ENCODE assay signal across 10 mouse cellular contexts in genomic region chr17:26650451-26651363, GRCm38 (mm10). TPM values are rescaled to one million over a fixed set of nuclear protein-coding genes. Genes with fewer than 3 reads are reported as not detected.
DNase-seq lines count a peak whose midpoint lies in the region; ATAC-seq and TF ChIP-seq lines count a peak whose summit lies in the region.
"Had no signal": no experiment of that assay in that cellular context is flagged by ENCODE, and none has a peak within 500 bp of the region (broad histone marks: within the 10 kb centered on the region; RNA-seq: fewer than 3 reads in every experiment).

No protein-coding gene starts in this region.

- no peak for TF ChIP-seq POLR2A in limb, embryonic 14.5 days (IDR thresholded peaks at IDR 0.05; ENCODE audit: borderline replicate concordance, extremely low read depth, insufficient read depth, insufficient read length)

- TF ChIP-seq CTCF in liver, embryonic 14.5 days (IDR thresholded peaks at IDR 0.05; ENCODE audit: low read depth) = peak; percentile 16; the same call in 1 of the 2 replicates

- DNase-seq in embryo, embryonic 10.5 days (ENCODE audit: low spot score) = peak; percentile 11
- DNase-seq in embryo, embryonic 9.5 days (ENCODE audit: extremely low spot score) = no peak
- DNase-seq in liver, embryonic 14.5 days (ENCODE audit: low read depth in 3 of 3, low spot score in 3 of 3) = no peak
- DNase-seq in liver, embryonic 11.5 days (ENCODE audit: low spot score) = no peak
- no peak for DNase-seq in embryonic facial prominence, embryonic 10.5 days (ENCODE audit: low spot score)
- peak; percentile 82 for DNase-seq in limb, embryonic 14.5 days (ENCODE audit: low spot score)

- no peak overlapping the region for H3K9ac ChIP-seq in liver, embryonic 14.5 days (replicated peaks)
- no peak overlapping the region for H3K9ac ChIP-seq in liver, embryonic 11.5 days (ENCODE audit: low read depth, low read length)
- H3K9ac ChIP-seq in limb, embryonic 14.5 days (ENCODE audit: low read depth, low read length, severe bottlenecking) = no peak overlapping the region
- H3K9ac ChIP-seq in kidney, embryonic 16.5 days (replicated peaks; ENCODE audit: low read length) = no peak overlapping the region
- H3K9ac ChIP-seq: hindbrain, embryonic 15.5 days had no signal

- WGBS in liver, embryonic 14.5 days (ENCODE audit: insufficient replicate concordance) = 83% methylated on average over 14 of the region's 14 CpGs
- 82% methylated on average over 14 of the region's 14 CpGs for WGBS in liver, embryonic 11.5 days
- 81% methylated on average over 14 of the region's 14 CpGs for WGBS in embryonic facial prominence, embryonic 10.5 days
- 64% methylated on average over 14 of the region's 14 CpGs for WGBS in limb, embryonic 14.5 days
- WGBS in kidney, embryonic 16.5 days = 71% methylated on average over 14 of the region's 14 CpGs

- no peak overlapping the region for H3K4me2 ChIP-seq in liver, embryonic 14.5 days (ENCODE audit: low read depth)
- no peak overlapping the region for H3K4me2 ChIP-seq in liver, embryonic 11.5 days
- H3K4me2 ChIP-seq in limb, embryonic 14.5 days (replicated peaks; ENCODE audit: low read depth, low read length, severe bottlenecking) = no peak overlapping the region
- no peak overlapping the region for H3K4me2 ChIP-seq in kidney, embryonic 16.5 days (replicated peaks; ENCODE audit: low read depth, low read length)
- H3K4me2 ChIP-seq: hindbrain, embryonic 15.5 days had no signal

- no peaks in the 10 kb centered on the region for H3K9me3 ChIP-seq in liver, embryonic 14.5 days (ENCODE audit: control insufficient read depth, low read length)
- no peaks in the 10 kb centered on the region for H3K9me3 ChIP-seq in liver, embryonic 11.5 days (ENCODE audit: control insufficient read depth, low read length)
- no peaks in the 10 kb centered on the region for H3K9me3 ChIP-seq in embryonic facial prominence, embryonic 10.5 days
- H3K9me3 ChIP-seq in limb, embryonic 14.5 days (ENCODE audit: control insufficient read depth, low read length) = no peaks in the 10 kb centered on the region
- no peaks in the 10 kb centered on the region for H3K9me3 ChIP-seq in kidney, embryonic 16.5 days (ENCODE audit: low read length)
- H3K9me3 ChIP-seq: hindbrain, embryonic 15.5 days had no signal

- no peaks in the 10 kb centered on the region for H3K4me1 ChIP-seq in liver, embryonic 14.5 days (replicated peaks; ENCODE audit: control insufficient read depth in 2 of 2, insufficient read depth in 2 of 2, low read length in 1 of 2)
- H3K4me1 ChIP-seq in liver, embryonic 11.5 days (replicated peaks; ENCODE audit: control insufficient read depth, insufficient read depth, low read length) = no peaks in the 10 kb centered on the region
- peaks cover 10% of the 10 kb centered on the region; the same call in 1 of the 2 replicates for H3K4me1 ChIP-seq in embryonic facial prominence, embryonic 10.5 days
- no peaks in the 10 kb centered on the region for H3K4me1 ChIP-seq in limb, embryonic 14.5 days (ENCODE audit: control insufficient read depth, insufficient read depth, low read length)
- no peaks in the 10 kb centered on the region for H3K4me1 ChIP-seq in kidney, embryonic 16.5 days (ENCODE audit: insufficient read depth, low read length)
- H3K4me1 ChIP-seq: hindbrain, embryonic 15.5 days had no signal

- H3K36me3 ChIP-seq in liver, embryonic 14.5 days (replicated peaks; ENCODE audit: control insufficient read depth, insufficient read depth, low read depth) = no peaks in the 10 kb centered on the region
- H3K36me3 ChIP-seq in liver, embryonic 11.5 days (ENCODE audit: control insufficient read depth, insufficient read depth, low read length) = peaks cover 14% of the 10 kb centered on the region
- H3K36me3 ChIP-seq in embryonic facial prominence, embryonic 10.5 days (replicated peaks) = peaks cover 91% of the 10 kb centered on the region
- H3K36me3 ChIP-seq in limb, embryonic 14.5 days (ENCODE audit: control insufficient read depth, insufficient read depth, low read length) = peaks cover 71% of the 10 kb centered on the region
- peaks cover 43% of the 10 kb centered on the region for H3K36me3 ChIP-seq in kidney, embryonic 16.5 days (ENCODE audit: insufficient read depth, low read length)

- H3K4me3 ChIP-seq in liver, embryonic 14.5 days (ENCODE audit: insufficient read depth in 1 of 2, low read depth in 2 of 2, low read length in 2 of 2) = no peak overlapping the region
- H3K4me3 ChIP-seq in liver, embryonic 11.5 days (ENCODE audit: low read depth, low read length) = no peak overlapping the region
- no peak overlapping the region for H3K4me3 ChIP-seq in embryonic facial prominence, embryonic 10.5 days
- H3K4me3 ChIP-seq in limb, embryonic 14.5 days (replicated peaks; ENCODE audit: low read length) = no peak overlapping the region
- no peak overlapping the region for H3K4me3 ChIP-seq in kidney, embryonic 16.5 days (ENCODE audit: low read length)
- H3K4me3 ChIP-seq: hindbrain, embryonic 15.5 days had no signal

- ATAC-seq in liver, embryonic 14.5 days (ENCODE audit: insufficient read depth) = no peak
- ATAC-seq in liver, embryonic 11.5 days (replicated peaks; ENCODE audit: low FRiP score) = no peak
- peak; percentile 88 for ATAC-seq in limb, embryonic 14.5 days (ENCODE audit: low FRiP score, low read depth)
- ATAC-seq in kidney, embryonic 16.5 days (ENCODE audit: low FRiP score, low TSS enrichment) = no peak
- ATAC-seq in inflammation-experienced regulatory T-cells, adult 6 months = no peak

- no peak for TF ChIP-seq EP300 in liver, embryonic 14.5 days (IDR thresholded peaks at IDR 0.05; ENCODE audit: low read depth)

- no peak overlapping the region for H3K27ac ChIP-seq in liver, embryonic 14.5 days
- no peak overlapping the region for H3K27ac ChIP-seq in liver, embryonic 11.5 days (ENCODE audit: low read depth, low read length)
- H3K27ac ChIP-seq in embryonic facial prominence, embryonic 10.5 days (replicated peaks) = 0 out of 2 replicates have a peak overlapping the region, but pooled peaks have one; percentile 4
- peak overlapping the region; percentile 65 for H3K27ac ChIP-seq in limb, embryonic 14.5 days (replicated peaks; ENCODE audit: low read depth, low read length)
- no peak overlapping the region for H3K27ac ChIP-seq in kidney, embryonic 16.5 days (ENCODE audit: low read length)
- H3K27ac ChIP-seq: hindbrain, embryonic 15.5 days; macrophage had no signal

- H3K27me3 ChIP-seq in liver, embryonic 14.5 days (ENCODE audit: control insufficient read depth, insufficient read depth, low read length) = no peaks in the 10 kb centered on the region
- no peaks in the 10 kb centered on the region for H3K27me3 ChIP-seq in liver, embryonic 11.5 days (replicated peaks; ENCODE audit: control insufficient read depth, insufficient read depth, low read length)
- H3K27me3 ChIP-seq in embryonic facial prominence, embryonic 10.5 days (replicated peaks; ENCODE audit: low read depth, poor library complexity, severe bottlenecking) = no peaks in the 10 kb centered on the region
- H3K27me3 ChIP-seq in limb, embryonic 14.5 days (ENCODE audit: control insufficient read depth, insufficient read depth, low read length) = no peaks in the 10 kb centered on the region
- no peaks in the 10 kb centered on the region for H3K27me3 ChIP-seq in kidney, embryonic 16.5 days (ENCODE audit: insufficient read depth, low read length)
- H3K27me3 ChIP-seq: hindbrain, embryonic 15.5 days had no signal

RNA-seq across cellular contexts. Expression of gene Atp6v0e, which starts 12.3 kb away (rescaled TPM):
- 99.3 and 118 TPM in 2 replicates for polyA plus RNA-seq in liver, embryonic 14.5 days (2012; rRNA removed)
- 204 and 209 TPM in 2 replicates for polyA plus RNA-seq in liver, embryonic 14.5 days (2014; fragmentation: Nextera tagmentation; extraction: Ambion mirVana)
- polyA plus RNA-seq in liver, embryonic 11.5 days (2014; fragmentation: Nextera tagmentation; extraction: Ambion mirVana) = 244 and 245 TPM in 2 replicates
- 118 and 120 TPM in 2 replicates for polyA plus RNA-seq in embryonic facial prominence, embryonic 10.5 days (2016; fragmentation: Nextera tagmentation; extraction: Ambion mirVana)
- 167 and 183 TPM in 2 replicates for polyA plus RNA-seq in limb, embryonic 14.5 days (2012; rRNA removed)
- 203 and 228 TPM in 2 replicates for polyA plus RNA-seq in limb, embryonic 14.5 days (2014; fragmentation: Nextera tagmentation; extraction: Ambion mirVana)
- polyA plus RNA-seq in kidney, embryonic 16.5 days (2015; fragmentation: Nextera tagmentation; extraction: Ambion mirVana) = 251 and 271 TPM in 2 replicates
- polyA plus RNA-seq in inflammation-experienced regulatory T-cells, adult 6 months (2017; shearing (Covaris generic)) = 100 to 1,000 TPM; 402 to 432 (median 418) TPM

Comparison
In these comparisons a context has a peak if more than half of its experiments do, and no peak if none do; other contexts are left out.
1. DNase-seq: peak in embryo, embryonic 10.5 days (single experiment) and limb, embryonic 14.5 days (single experiment); none in embryo, embryonic 9.5 days (single experiment), liver, embryonic 14.5 days (0 of 3), liver, embryonic 11.5 days (single experiment) and embryonic facial prominence, embryonic 10.5 days (single experiment).
2. H3K27ac ChIP-seq: peak in embryonic facial prominence, embryonic 10.5 days (single experiment) and limb, embryonic 14.5 days (single experiment); none in liver, embryonic 14.5 days (single experiment), liver, embryonic 11.5 days (single experiment) and kidney, embryonic 16.5 days (single experiment).